Mouse (Mus musculus): ENCODE results near the gene Lrrc17.

The Lrrc17 gene

DNA sequence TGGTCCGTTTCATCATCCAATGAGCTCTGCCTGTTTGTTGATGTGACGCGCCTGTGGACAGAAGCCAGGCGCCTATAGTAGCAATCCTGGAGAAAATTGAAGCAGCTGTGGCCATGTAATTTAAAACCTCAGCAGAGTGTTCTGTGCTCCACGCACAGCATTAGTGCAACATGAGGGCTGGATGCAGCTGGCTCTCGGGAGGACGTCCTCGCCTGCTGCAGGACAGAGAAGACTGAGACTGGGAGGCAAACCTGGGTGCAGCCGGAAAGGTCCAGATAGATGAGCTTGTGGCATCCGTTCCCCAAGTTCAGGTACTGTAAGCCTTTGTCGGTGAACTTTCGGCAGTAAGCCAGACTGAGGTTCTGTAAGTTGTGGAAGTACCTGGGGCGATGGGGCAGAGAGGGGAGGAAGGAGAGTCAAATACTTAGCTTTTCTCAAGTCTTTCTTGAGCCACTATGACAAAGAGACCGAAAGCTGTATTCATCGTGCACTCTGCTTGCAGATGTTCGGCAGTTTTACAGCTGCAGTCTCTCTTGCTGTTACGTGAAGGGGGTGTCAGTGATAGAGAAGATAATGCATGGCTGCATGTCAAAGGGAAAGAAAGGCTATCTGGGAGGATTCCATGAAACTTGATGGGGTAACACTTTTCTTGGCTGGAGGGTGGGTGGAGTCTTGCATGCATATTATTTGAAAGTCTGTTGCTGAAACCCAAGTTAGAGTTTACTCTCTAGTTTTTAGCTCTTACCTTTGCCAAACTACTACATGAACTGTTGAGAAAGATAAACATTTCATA, at the start of gene Lrrc17:
Gene Lrrc17, plus strand, starts transcription at position 151 of the 793 bp plus-strand sequence.
- no peak for DNase-seq

DNA sequence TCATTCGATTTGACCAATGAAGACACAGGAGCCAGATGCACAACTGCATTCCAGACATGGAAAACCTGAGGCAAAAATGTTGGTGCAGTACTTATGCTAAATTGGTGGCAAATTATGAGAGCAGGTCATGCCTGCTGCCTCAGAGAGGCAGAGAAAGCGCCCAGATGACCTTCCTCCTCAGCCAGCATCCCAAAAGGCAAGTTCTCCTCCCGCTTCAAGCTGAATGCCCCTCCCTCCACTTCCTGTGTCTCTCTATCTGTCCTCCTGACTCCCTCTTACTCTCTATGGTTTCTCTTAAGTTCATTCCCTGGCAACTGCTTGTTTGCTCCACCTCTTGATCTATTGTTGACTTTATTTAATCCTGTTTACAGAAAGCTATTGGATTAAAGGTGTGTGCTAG, 48.6 kb upstream of the Lrrc17 start:
- DNase-seq, result no peak

GRCm38 (mm10) chr5:21496321-21496720, 47.0 kb upstream of the Lrrc17 start:
- DNase-seq, result no peak

DNA sequence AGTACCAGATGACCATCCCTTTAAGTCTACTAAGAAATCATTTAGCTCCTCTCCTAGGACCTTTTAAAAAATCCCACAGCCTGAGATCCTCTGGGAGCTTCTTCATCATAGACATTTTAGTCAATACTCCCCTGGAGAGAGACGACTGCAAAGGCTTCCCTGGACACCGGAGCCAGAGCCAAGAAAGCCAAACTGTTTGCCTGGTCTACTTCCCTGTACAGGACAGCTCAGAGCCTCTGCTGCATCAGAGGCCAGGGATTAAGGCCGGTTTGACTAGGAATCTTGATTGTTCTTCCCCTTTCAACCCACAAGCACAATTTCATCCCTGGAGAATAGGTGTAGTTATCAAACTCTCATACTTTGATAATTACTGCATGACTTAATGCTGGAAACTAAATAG, 46.5 kb upstream of the Lrrc17 start:
- no peak for DNase-seq

- DNase-seq, result no peak
Observed at GRCm38 (mm10) chr5:21498490-21498889, 44.9 kb upstream of the Lrrc17 start.

DNA sequence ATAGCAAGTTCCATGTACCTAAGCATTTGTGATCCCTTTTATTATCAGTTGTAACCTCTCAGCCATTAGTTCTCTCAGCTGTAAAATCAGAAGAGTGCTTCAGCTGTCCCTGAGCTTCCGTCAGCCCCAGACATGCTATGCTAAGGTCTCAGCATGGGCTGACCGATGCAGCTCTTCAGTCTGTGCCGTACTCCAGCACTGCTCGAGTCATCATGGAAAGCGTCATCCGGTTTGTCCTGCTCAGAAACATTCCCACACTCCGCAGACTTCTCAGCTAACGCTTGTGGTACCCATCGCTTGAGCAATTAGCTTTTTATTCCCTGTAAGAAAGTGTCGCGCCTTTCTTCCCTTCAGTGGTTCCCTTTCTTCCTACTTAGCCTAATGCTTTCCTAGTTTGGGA, 44.4 kb upstream of the Lrrc17 start:
- DNase-seq, result no peak

- DNase-seq, result no peak
Observed at GRCm38 (mm10) chr5:21500133-21500532, 43.2 kb upstream of the Lrrc17 start.

DNA sequence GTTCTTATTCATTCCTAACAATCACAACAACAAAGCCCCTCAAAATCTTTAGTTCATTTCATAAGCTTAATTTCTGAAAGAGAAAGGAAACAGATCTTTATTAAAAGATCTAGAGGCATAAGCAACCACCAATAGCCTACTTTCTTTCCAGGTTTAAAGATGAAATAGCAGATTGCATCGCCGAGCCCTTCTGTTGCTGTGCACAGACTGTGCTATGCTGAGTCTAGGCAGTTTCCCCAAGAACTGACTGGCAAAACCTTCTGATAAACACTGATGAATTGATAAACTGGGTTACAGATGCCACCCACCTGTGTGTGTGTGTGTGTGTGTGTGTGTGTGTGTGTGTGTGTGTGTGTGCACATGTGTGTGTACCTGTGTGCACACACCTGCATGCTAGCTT, 42.4 kb upstream of the Lrrc17 start:
- DNase-seq, result no peak

DNA sequence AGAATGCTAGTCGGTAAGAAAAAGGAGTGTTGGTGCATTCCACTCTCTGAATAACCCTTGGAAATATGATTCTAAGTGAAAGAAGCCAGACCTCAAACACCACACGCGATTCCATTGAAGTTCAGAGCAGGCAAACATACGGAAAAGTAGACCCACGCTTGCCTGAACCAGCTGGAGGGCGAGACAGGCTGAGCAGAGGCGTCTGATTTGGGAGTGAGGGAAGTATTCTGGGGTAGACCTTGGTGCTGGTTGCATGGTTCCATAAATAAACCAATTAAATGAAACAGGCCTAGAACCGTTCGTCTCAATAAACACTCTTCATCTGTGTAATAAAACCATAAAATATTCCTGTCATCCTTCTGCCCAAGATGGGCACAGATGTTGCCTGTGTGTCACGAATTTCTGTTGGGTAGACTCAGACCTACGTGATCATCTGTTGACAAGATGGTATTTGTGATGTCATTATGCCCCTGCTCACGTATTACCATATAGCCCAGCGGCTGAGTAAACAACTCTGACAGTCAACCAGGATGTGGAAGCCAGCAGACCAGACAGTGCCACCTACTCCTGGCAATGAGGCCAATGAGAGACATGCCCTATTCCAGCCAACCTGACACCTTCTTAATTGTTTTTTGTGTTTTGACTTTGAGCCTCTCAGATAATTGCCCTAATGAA, 40.3 kb upstream of the Lrrc17 start:
- no peak for DNase-seq

DNA sequence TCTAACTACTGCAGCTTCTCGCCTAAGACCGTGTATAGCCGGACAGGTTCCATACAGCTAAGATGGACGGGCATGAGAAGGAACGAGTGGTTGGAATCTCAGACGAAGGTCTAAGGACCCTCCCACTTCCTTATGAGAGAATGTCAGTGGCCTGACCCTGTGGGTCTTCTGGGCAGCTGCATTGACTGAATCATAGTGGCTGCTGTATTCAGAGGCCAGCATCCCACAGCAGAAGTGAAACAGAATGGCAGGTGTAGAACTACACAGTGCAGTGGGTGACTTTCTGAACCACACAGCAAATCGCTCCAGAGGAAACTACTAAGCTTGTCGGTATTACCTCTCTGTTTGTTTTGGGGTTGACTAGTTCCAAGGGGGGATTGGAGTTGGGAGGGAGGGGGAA, 38.2 kb upstream of the Lrrc17 start:
- no peak for DNase-seq

DNA sequence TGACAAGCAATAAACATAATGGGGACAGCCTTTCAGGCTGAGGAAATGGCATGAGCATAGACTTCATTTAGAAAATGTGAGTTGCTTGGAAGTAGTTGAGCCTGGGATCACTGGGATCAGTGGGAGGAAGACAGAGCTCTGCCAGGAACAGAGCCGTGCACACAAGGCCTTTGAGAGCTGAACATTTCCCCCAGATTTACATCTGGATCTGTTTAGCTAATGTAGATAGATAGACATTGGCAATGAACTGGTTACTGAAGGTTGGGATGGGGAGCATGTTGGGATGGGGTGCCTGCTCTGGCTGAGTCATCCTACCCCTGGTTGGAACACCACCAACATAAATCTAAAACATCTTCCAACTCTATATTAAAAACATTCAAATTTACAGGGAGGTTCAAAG, 36.5 kb upstream of the Lrrc17 start:
- DNase-seq, result no peak

- no peak for DNase-seq
Observed at GRCm38 (mm10) chr5:21509801-21510200, 33.6 kb upstream of the Lrrc17 start.

DNA sequence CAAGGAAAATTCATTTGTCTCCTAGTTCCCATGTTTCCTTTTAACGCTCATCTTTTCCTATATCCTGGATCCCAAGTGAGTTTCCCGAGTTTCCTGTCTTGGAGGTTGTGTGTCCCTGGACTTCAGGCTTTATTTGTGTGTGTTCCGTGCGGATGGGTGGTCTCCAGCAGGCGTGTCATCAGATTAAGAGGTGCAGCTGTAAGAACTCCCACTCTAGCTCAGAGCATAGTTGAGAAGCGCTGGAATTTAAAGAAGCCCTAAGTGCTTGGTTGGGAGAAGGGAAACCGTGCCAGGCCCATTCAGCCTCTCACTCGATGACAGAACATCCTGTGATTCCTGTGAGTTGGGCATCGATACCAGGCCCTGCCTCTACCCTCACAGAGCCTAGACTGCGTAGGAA, 30.0 kb upstream of the Lrrc17 start:
- no peak for DNase-seq

DNA sequence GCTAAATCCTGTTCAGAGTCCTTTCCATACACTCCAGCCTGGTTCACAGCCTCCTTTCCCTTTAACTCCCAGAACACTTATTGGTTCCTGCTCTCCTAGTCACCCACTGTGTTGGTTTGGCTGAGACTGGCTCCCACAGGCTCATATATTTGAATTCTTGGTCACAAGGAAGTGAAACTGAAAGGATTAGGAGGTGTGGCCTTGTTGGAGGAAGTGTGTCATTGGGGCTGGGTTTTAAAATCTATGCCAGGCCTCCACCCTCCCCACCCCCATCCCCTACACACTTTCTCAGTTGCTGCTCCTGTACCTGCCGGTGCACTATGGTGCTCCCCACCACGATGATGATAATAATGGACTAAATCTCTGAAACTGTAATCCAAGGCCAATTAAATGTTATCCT, 25.8 kb upstream of the Lrrc17 start:
- DNase-seq, result no peak

DNA sequence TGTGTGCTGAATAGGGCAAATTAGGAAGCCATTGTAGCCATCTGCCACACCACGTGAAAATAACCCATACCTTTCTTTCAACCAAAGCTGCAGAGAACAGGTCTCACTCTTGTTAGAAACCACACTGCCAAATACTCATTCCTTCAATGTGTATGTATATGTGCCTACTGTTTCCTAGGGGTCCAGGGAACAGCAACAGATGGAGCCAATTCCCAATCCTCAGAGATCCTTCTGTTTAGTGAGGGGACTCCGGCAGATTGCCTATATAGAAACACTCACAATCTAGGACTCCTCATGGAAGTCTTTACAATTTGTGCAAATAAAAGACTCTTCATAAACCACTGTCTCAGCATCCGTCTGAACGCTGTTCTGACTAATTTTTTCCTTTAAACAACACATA, 25.2 kb upstream of the Lrrc17 start:
- no peak for DNase-seq

DNA sequence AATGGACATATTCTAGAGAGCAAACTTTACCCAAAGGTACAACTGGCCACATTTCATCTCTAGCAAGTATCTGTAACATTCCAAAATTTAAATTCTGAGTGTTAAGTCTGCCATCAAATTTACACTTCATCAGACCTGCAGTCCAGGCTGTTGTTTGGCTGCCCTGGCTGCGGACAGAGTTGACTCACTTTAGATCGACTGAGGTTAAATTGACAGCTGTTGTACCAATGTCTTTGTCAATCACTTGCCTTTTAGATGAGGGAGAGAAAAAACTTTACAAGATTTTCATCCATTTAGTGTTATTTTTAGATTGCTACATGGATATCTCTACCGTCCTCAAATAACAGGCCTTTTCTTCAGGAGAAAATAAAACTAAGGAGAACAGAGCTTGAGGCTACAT, 24.2 kb upstream of the Lrrc17 start:
- DNase-seq, result no peak

DNA sequence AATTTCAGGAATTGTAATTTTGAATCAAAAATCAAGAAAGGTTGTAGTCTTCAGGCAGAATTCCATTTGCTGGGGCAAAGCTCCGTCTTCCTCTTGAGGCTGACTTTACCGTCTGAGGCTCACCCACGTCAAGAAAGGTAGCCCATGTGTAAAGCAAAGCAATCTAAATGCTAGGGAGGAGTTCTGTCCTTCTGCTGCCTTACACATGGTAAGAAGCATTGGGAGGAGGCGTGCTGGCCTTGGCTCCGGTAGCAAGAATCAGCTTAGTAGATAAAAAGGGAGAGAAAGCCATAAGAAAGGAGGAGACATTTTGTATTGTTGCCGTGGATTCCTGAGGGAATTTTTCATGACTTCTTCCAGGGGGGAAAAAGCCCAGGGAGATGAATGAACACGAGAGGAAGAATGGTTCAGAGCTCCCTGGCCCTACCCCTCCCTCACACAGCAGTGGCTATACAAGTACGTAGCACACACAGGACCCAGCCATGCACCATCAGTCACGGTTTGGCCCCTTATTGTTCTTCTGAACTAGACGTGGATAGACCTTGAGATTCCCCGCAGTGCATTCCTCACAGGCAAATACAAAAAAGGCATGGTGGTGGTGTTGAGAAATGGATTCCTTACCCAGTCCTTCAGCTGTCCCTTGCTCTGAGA, 16.4 kb upstream of the Lrrc17 start:
- DNase-seq, result no peak

DNA sequence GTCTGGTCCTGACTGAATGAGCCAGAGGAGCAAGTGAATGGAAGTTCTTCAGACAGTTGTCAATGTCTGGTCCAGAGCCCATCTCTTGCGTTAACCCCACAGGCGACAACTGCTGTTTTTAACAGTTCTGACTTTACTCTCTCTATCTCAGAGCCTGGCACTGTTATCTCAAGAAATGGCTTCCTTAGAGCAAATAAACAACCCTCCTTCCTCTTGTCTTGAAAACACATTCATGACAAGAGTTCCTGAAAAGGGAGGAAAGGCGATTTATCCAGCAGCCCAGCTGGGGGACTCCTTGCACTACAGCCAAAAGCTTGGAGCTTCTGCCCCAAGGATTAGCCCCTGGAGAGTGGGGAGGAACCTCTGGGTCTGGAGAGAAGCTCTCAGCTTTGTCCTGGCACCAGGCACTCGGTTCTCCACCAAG, 15.9 kb upstream of the Lrrc17 start:
- no peak for DNase-seq

- DNase-seq, result no peak
Observed at GRCm38 (mm10) chr5:21528068-21528842, 15.1 kb upstream of the Lrrc17 start.

- no peak for DNase-seq
Observed at GRCm38 (mm10) chr5:21529110-21529720, 14.1 kb upstream of the Lrrc17 start.

DNA sequence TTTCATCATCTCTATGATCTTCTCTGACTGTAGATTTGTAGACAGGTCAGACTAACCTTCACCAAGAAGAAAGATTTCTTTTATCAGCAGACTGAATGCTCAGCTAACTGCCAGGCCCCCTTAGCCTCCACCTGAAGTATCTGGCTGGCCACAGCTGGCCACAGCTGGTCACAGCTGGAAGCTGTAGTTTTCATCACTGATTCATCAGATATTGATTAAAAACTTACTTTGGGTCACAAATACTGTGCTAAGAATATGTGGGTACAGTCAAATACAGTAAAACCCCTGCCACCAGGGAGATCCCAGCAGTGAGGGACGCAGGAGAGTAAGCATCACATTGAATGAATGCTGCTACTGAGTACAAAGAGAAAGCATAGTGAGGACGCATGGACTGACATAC, 11.2 kb upstream of the Lrrc17 start:
- no peak for DNase-seq

- no peak for DNase-seq
Observed at GRCm38 (mm10) chr5:21532921-21533320, 10.4 kb upstream of the Lrrc17 start.

DNA sequence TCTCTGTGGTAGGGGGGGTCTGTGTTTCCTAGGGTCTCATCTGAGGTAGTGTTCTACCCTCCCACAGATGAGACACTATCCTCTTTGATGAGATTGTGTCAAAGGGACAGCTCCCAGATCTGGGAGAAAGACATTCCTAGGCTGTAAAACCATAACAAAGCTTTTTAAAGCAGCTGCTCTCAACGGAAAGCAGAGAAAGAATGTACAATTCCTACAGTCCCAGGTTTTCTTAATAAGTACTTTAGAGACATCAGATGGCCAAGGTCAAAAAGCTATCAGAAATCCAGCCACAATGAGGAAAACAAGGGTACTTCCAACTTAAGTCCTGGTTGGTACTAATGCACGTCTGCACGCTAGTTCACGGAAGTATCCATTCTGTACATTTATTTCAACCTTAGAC, 1.1 kb upstream of the Lrrc17 start:
- DNase-seq, result no peak

Measured in cerebellum, adult 9-11 months (tissue).